Mouse (Mus musculus): ENCODE results near the gene Vamp2.

DNA sequence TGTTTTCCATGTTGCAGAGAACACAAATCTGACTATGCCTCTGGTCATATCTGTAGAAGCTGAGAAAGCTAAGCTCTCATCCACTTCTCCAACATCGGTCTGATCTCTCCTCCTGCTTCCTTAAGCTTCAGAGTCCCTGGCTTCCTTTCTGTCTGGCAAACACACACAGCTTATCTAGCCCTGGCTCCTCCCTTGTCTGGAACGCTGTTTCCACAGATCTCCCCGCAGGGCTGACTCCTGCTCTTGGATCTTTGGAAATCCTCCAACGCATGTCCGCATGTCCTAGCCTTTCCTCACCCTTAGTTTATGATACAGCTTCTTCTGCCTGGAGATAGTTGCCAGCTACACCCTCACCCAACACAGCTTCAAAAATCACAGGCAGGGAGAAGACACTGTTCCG lies 20.7 kb upstream of the Vamp2 start:
- TF ChIP-seq CTCF (IDR thresholded peaks at IDR 0.05; ENCODE audit: low read depth) (no peak), EP300 (optimal IDR thresholded peaks at IDR 0.05) (no peak)

Measured in stomach, postnatal 0 days (tissue).